Mouse (Mus musculus) cerebellum, adult 2 months (tissue): ENCODE data around the gene Coq2.

ENCODE experiments used
- CTCF ChIP-seq: fragments of 200-500 bp; IDR thresholded peaks from 2 replicates; pipeline ENCODE4 v1.5.1; 2011; ENCODE audit warnings: low read depth, mild to moderate bottlenecking, control low read depth, low read length, moderate library complexity, borderline replicate concordance; ENCODE audit not compliant: insufficient read depth
- POLR2A ChIP-seq: fragments of 200-500 bp; IDR thresholded peaks from 2 replicates; pipeline ENCODE4 v1.6.1; 2011; ENCODE audit warnings: low read length, control low read depth, borderline replicate concordance; ENCODE audit not compliant: insufficient read depth

DNA sequence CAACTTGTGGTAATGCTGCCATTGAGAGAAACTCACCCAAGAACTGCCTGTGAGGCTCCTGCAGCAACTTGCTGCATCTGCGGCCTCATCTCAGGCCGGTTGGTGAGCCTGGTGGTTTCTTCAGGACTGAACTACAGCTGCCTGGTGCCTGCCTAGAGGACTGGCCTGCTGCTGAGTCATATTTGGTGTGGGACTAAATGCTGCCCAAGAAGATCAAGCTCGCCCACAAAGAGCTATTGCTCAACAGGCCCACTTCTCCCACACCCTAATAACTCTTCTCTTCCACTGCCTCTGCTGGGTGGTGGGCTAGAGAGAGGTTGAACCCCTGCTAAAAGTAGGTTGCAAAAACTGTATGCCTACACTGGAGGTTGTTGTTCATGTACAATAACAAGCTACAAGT lies 27.4 kb upstream of the Coq2 start:
- no peak for TF ChIP-seq CTCF
- TF ChIP-seq POLR2A: no peak
